Mouse (Mus musculus): ENCODE measurements at regions not wholly inside any gene's neighbourhood (a gene's known extent, or its start where the extent isn't known, plus 50 kb on each side); places are given as distances from the start of the nearest gene placed in this dataset.
A peak's percentile ranks its signal among the peaks of the same experiment; 100 is the strongest.

DNA sequence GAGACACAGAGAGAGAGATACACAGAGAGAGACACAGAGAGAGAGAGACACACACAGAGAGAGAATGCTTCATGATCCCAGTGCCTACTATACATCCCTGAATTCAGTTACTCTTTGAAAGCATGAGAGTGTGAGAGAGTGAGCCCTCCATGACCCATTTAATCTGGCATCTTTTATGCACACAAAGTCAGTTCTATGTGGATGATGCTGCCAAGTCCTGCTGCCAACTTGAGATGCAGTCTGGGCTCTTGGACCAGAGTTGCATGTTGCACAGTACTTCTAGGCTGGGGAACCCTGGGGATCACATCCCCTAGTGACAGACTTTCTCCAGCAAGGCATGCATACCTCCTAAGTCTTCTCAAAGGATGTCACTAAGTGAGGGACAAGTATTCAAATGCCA lies 164.5 kb downstream of the Akain1 start:
- Histone ChIP-seq H3K27ac (ENCODE audit: insufficient read depth, low read depth) (no peak overlapping the region), H3K4me1 (ENCODE audit: control insufficient read depth in 1 of 2, insufficient read depth in 2 of 2) (no peaks in the 10 kb centered on the region), H3K36me3 (replicated peaks in 1 of 2; ENCODE audit: control insufficient read depth in 1 of 2, insufficient read depth in 1 of 2, low read length in 1 of 2) (no peaks in the 10 kb centered on the region), H3K27me3 (replicated peaks) (no peaks in the 10 kb centered on the region), H3K79me2 (replicated peaks; ENCODE audit: control insufficient read depth, extremely low read depth, insufficient read depth, poor library complexity, severe bottlenecking) (no peaks in the 10 kb centered on the region), H3K9ac (ENCODE audit: insufficient read depth, low read depth) (no peak overlapping the region), H3K9me3 (replicated peaks; ENCODE audit: low read length) (peaks cover 42% of the 10 kb centered on the region), H3K4me2 (ENCODE audit: insufficient read depth, low read depth, poor library complexity, severe bottlenecking) (no peak overlapping the region), H3K4me3 (replicated peaks in 1 of 3; ENCODE audit: low read depth in 2 of 3, low read length in 2 of 3, poor library complexity in 1 of 3) (no peak overlapping the region)
- dilution Hi-C loops (cut with MboI; ENCODE audit: extremely low pct_ligation_motif_present, extremely low pct_unique_long_range_greater_than_20kb, low sequenced_read_pairs) (no loop called here), in situ Hi-C loops (cut with MboI; ENCODE audit: low pct_ligation_motif_present, low pct_unique_long_range_greater_than_20kb, low sequenced_read_pairs) (no loop called here)
- no peak for DNase-seq (ENCODE audit: extremely low read depth)
- TF ChIP-seq BHLHE40 (IDR thresholded peaks at IDR 0.05; ENCODE audit: low read depth, low read length), result no peak
- TF ChIP-seq JUND (conservative IDR thresholded peaks at IDR 0.05; ENCODE audit: low read depth, low read length), result no peak
- no peak for TF ChIP-seq GABPA (IDR thresholded peaks at IDR 0.05; ENCODE audit: insufficient replicate concordance, low read depth, low read length)
- no peak for TF ChIP-seq NELFE (IDR thresholded peaks at IDR 0.05; ENCODE audit: low read depth, low read length)
- TF ChIP-seq MAZ (IDR thresholded peaks at IDR 0.05; ENCODE audit: low read depth, low read length), result no peak
- TF ChIP-seq UBTF (IDR thresholded peaks at IDR 0.05; ENCODE audit: low read depth, low read length), result no peak
- no peak for TF ChIP-seq POLR2A (IDR thresholded peaks at IDR 0.05; ENCODE audit: low read depth, low read length)
- TF ChIP-seq ELF1 (IDR thresholded peaks at IDR 0.05; ENCODE audit: low read depth, low read length), result no peak
- TF ChIP-seq PAX5 (IDR thresholded peaks at IDR 0.05; ENCODE audit: low read length), result no peak
- no peak for TF ChIP-seq ZC3H11A (IDR thresholded peaks at IDR 0.05; ENCODE audit: low read depth, low read length)
- no peak for TF ChIP-seq CHD1 (IDR thresholded peaks at IDR 0.05; ENCODE audit: low read depth, low read length)
- no peak for TF ChIP-seq CTCF (conservative IDR thresholded peaks at IDR 0.05 in 1 of 2, IDR thresholded peaks at IDR 0.05 in 1 of 2; ENCODE audit: low read depth in 2 of 2, low read length in 2 of 2)

DNA sequence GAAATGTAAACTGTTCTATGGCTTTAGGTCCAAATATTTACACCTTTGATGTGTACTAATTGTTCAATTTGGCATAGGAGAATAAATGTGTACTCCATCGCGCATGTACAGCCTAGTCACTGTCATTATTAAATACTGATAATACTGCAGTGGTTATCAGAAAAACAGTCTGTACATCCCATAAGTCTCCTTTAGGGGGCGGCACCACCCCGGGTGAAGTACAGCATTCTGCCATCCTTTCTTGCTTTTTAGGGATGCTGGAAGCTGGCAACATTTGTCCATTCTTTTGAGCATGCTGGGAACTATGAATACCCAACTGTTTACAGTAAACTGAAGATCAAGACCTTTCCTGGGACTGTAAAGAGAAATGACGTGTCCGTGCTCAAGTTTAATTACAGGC lies 165.6 kb downstream of the Akain1 start:
- no peaks in the 10 kb centered on the region for H3K79me2 ChIP-seq (replicated peaks; ENCODE audit: control insufficient read depth, extremely low read depth, insufficient read depth, poor library complexity, severe bottlenecking)
- in situ Hi-C loops (cut with MboI; ENCODE audit: low pct_ligation_motif_present, low pct_unique_long_range_greater_than_20kb, low sequenced_read_pairs) (no loop called here), dilution Hi-C loops (cut with MboI; ENCODE audit: extremely low pct_ligation_motif_present, extremely low pct_unique_long_range_greater_than_20kb, low sequenced_read_pairs) (no loop called here)
- no peaks in the 10 kb centered on the region for H3K36me3 ChIP-seq (replicated peaks in 1 of 2; ENCODE audit: control insufficient read depth in 1 of 2, insufficient read depth in 1 of 2, low read length in 1 of 2)
- no peak overlapping the region for H3K9ac ChIP-seq (ENCODE audit: insufficient read depth, low read depth)
- H3K4me1 ChIP-seq (ENCODE audit: control insufficient read depth in 1 of 2, insufficient read depth in 2 of 2), result no peaks in the 10 kb centered on the region
- TF ChIP-seq RAD21 (IDR thresholded peaks at IDR 0.05; ENCODE audit: low read depth, low read length) (peak; percentile 3), USF2 (conservative IDR thresholded peaks at IDR 0.05; ENCODE audit: low read depth, low read length) (no peak)
- H3K27ac ChIP-seq (ENCODE audit: insufficient read depth, low read depth), result no peak overlapping the region
- DNase-seq (ENCODE audit: extremely low read depth), result no peak
- H3K4me3 ChIP-seq (replicated peaks in 1 of 3; ENCODE audit: low read depth in 2 of 3, low read length in 2 of 3, poor library complexity in 1 of 3), result no peak overlapping the region
- no peak overlapping the region for H3K4me2 ChIP-seq (ENCODE audit: insufficient read depth, low read depth, poor library complexity, severe bottlenecking)
- H3K9me3 ChIP-seq (replicated peaks; ENCODE audit: low read length), result peaks cover 39% of the 10 kb centered on the region
- H3K27me3 ChIP-seq (replicated peaks), result no peaks in the 10 kb centered on the region

DNA sequence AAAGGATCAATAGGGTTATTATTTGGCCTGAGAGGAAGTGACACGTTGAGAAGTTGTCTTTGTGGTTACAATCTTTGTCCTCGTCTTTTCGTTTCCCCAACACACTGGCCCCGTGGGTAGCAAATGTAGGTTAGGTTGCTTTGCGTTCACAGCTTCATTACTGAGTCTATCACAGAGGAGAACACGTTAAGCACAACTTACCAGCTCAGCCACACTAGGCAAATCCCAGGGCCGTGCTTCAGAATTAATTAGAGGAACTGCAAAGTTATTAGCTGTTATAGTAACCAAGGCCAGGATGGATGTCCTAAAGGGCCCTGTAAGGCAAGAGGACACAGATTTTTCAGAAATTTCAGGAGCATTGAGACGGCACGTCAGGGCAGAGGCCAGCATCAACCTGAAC lies 166.3 kb downstream of the Akain1 start:
- H3K36me3 ChIP-seq (replicated peaks in 1 of 2; ENCODE audit: control insufficient read depth in 1 of 2, insufficient read depth in 1 of 2, low read length in 1 of 2), result no peaks in the 10 kb centered on the region
- no peak overlapping the region for H3K27ac ChIP-seq (ENCODE audit: insufficient read depth, low read depth)
- H3K79me2 ChIP-seq (replicated peaks; ENCODE audit: control insufficient read depth, extremely low read depth, insufficient read depth, poor library complexity, severe bottlenecking), result no peaks in the 10 kb centered on the region
- DNase-seq (ENCODE audit: extremely low read depth), result no peak
- no peak overlapping the region for H3K4me3 ChIP-seq (replicated peaks in 1 of 3; ENCODE audit: low read depth in 2 of 3, low read length in 2 of 3, poor library complexity in 1 of 3)
- peaks cover 36% of the 10 kb centered on the region for H3K9me3 ChIP-seq (replicated peaks; ENCODE audit: low read length)
- in situ Hi-C loops (cut with MboI; ENCODE audit: low pct_ligation_motif_present, low pct_unique_long_range_greater_than_20kb, low sequenced_read_pairs), result no loop called here
- no peaks in the 10 kb centered on the region for H3K4me1 ChIP-seq (ENCODE audit: control insufficient read depth in 1 of 2, insufficient read depth in 2 of 2)
- no peak overlapping the region for H3K4me2 ChIP-seq (ENCODE audit: insufficient read depth, low read depth, poor library complexity, severe bottlenecking)
- dilution Hi-C loops (cut with MboI; ENCODE audit: extremely low pct_ligation_motif_present, extremely low pct_unique_long_range_greater_than_20kb, low sequenced_read_pairs), result no loop called here
- H3K27me3 ChIP-seq (replicated peaks), result no peaks in the 10 kb centered on the region
- H3K9ac ChIP-seq (ENCODE audit: insufficient read depth, low read depth), result no peak overlapping the region
- TF ChIP-seq JUND (conservative IDR thresholded peaks at IDR 0.05; ENCODE audit: low read depth, low read length) (no peak), ELF1 (IDR thresholded peaks at IDR 0.05; ENCODE audit: low read depth, low read length) (no peak), SMC3 (IDR thresholded peaks at IDR 0.05; ENCODE audit: low read depth, low read length) (no peak), RAD21 (IDR thresholded peaks at IDR 0.05; ENCODE audit: low read depth, low read length) (no peak), USF2 (conservative IDR thresholded peaks at IDR 0.05; ENCODE audit: low read depth, low read length) (no peak), PAX5 (IDR thresholded peaks at IDR 0.05; ENCODE audit: low read length) (no peak), TCF12 (IDR thresholded peaks at IDR 0.05; ENCODE audit: low read depth, low read length) (no peak), ZC3H11A (IDR thresholded peaks at IDR 0.05; ENCODE audit: low read depth, low read length) (no peak), RCOR1 (conservative IDR thresholded peaks at IDR 0.05; ENCODE audit: low read depth, low read length) (no peak), GABPA (IDR thresholded peaks at IDR 0.05; ENCODE audit: insufficient replicate concordance, low read depth, low read length) (no peak), TBP (conservative IDR thresholded peaks at IDR 0.05; ENCODE audit: low read depth, low read length) (no peak), KAT2A (IDR thresholded peaks at IDR 0.05; ENCODE audit: insufficient replicate concordance, low read length) (no peak), JUN (IDR thresholded peaks at IDR 0.05; ENCODE audit: insufficient read depth, low read depth, low read length) (no peak)

Measured in CH12.LX (cell line).